Mouse (Mus musculus) forebrain, embryonic 13.5 days (tissue): ENCODE measurements at regions not wholly inside any gene's neighbourhood (a gene's known extent, or its start where the extent isn't known, plus 50 kb on each side); places are given as distances from the start of the nearest gene placed in this dataset.

ENCODE experiments used
- ATAC-seq: fragments of 200-750 bp; cut with Nextera tagmentation; 2 replicates; pipeline ENCODE4 v1.8.0; 2017
- H3K27ac ChIP-seq: fragments of 300-500 bp; sonication (generic); 2 replicates; pipeline ENCODE4 v1.5.1; 2015; ENCODE audit warnings: inconsistent platforms, mild to moderate bottlenecking, moderate library complexity
- H3K27me3 ChIP-seq: fragments of 300-500 bp; sonication (generic); 2 replicates; pipeline ENCODE4 v1.6.1; 2015; ENCODE audit warnings: mild to moderate bottlenecking, inconsistent platforms
- H3K36me3 ChIP-seq: fragments of 300-500 bp; sonication (generic); 2 replicates; pipeline ENCODE4 v1.6.1; 2015; ENCODE audit warnings: mild to moderate bottlenecking, inconsistent platforms; ENCODE audit not compliant: poor library complexity, severe bottlenecking
- H3K4me1 ChIP-seq: fragments of 300-500 bp; sonication (generic); 2 replicates; pipeline ENCODE4 v1.6.1; 2015; ENCODE audit warnings: inconsistent platforms
- H3K4me2 ChIP-seq: fragments of 300-500 bp; sonication (generic); 2 replicates; pipeline ENCODE4 v1.6.1; 2015; ENCODE audit warnings: inconsistent platforms, mild to moderate bottlenecking, moderate library complexity
- H3K4me3 ChIP-seq: fragments of 300-500 bp; sonication (generic); 2 replicates; pipeline ENCODE4 v1.5.1; 2015; ENCODE audit warnings: mild to moderate bottlenecking, inconsistent platforms
- H3K9ac ChIP-seq: fragments of 300-500 bp; sonication (generic); 2 replicates; pipeline ENCODE4 v1.6.1; 2015; ENCODE audit warnings: mild to moderate bottlenecking, inconsistent platforms
- H3K9me3 ChIP-seq: fragments of 300-500 bp; sonication (generic); replicated peaks from 2 replicates; pipeline ENCODE4 v1.6.1; 2016; ENCODE audit warnings: inconsistent platforms
- WGBS: fragments of 180-500 bp; shearing (Covaris S2); methylation state at CpG from one replicate; pipeline ENCODE4 v1.1.7; 2015; 5-methylcytosine and 5-hydroxymethylcytosine counted together

DNA sequence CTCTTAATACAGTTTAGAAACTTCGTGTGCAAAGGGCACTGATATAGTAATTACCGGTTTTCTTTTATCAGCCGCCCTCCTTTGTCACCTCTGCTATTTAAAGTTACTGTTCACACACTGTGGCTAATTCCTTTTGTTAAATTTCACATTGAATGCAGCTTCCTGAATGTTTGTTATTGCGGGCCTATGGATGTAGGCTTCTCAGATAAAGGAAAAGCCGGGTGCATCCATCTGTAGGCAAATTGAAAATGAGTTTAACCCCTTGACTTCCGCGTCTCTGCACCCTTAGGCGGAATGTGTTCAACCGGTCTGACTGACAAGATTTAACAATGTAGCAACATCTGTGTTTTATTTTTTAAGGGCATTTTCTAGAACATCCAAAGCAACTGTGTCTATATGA is 93.6 kb upstream of the Pabpc6 start:
- Histone ChIP-seq H3K27ac (peak overlapping the region; percentile 94), H3K27me3 (no peaks in the 10 kb centered on the region), H3K36me3 (no peaks in the 10 kb centered on the region), H3K4me1 (peaks cover 69% of the 10 kb centered on the region), H3K4me2 (peak overlapping the region; percentile 63), H3K4me3 (no peak overlapping the region), H3K9me3 (no peaks in the 10 kb centered on the region), H3K9ac (no peak overlapping the region)
- WGBS = 2% methylated on average over 9 of the region's 9 CpGs
- no peak for ATAC-seq

DNA sequence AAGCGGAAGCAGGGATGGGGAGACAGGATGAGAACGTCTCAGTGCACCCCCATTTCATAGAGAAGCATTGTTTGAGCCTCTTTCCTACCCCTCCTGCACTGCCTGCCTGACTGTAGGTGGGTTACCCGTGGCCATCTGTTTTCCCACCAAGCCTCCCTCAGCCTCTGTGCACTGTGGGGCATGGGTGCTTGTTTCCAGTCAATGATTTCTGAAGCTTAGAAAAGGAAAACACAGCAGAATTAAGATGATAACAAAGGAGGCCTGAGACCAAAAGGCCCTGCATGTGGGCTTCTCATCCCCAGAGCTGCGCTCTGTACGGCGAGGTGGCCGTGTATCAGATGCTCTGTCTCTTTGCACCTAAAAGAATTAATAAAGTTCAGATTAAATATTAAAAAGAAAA is 92.9 kb upstream of the Pabpc6 start:
- H3K27me3 ChIP-seq = no peaks in the 10 kb centered on the region
- 0 out of 2 replicates have a peak overlapping the region, but pooled peaks have one; percentile 27 for H3K9ac ChIP-seq
- no peaks in the 10 kb centered on the region for H3K9me3 ChIP-seq
- H3K27ac ChIP-seq = peak overlapping the region; percentile 94
- H3K4me2 ChIP-seq = peak overlapping the region; percentile 63
- H3K36me3 ChIP-seq = no peaks in the 10 kb centered on the region
- H3K4me1 ChIP-seq = peaks cover 69% of the 10 kb centered on the region
- no peak for ATAC-seq
- WGBS = 11% methylated on average over 7 of the region's 7 CpGs
- H3K4me3 ChIP-seq = no peak overlapping the region

GRCm38 (mm10) chr17:9760706-9761059 is 91.2 kb upstream of the Pabpc6 start:
- Histone ChIP-seq H3K9ac (no peak overlapping the region), H3K9me3 (no peaks in the 10 kb centered on the region), H3K36me3 (no peaks in the 10 kb centered on the region), H3K4me2 (no peak overlapping the region), H3K27ac (no peak overlapping the region), H3K27me3 (no peaks in the 10 kb centered on the region), H3K4me3 (no peak overlapping the region), H3K4me1 (peaks cover 61% of the 10 kb centered on the region)
- no peak for ATAC-seq
- WGBS = 87% methylated on average over 2 of the region's 2 CpGs

DNA sequence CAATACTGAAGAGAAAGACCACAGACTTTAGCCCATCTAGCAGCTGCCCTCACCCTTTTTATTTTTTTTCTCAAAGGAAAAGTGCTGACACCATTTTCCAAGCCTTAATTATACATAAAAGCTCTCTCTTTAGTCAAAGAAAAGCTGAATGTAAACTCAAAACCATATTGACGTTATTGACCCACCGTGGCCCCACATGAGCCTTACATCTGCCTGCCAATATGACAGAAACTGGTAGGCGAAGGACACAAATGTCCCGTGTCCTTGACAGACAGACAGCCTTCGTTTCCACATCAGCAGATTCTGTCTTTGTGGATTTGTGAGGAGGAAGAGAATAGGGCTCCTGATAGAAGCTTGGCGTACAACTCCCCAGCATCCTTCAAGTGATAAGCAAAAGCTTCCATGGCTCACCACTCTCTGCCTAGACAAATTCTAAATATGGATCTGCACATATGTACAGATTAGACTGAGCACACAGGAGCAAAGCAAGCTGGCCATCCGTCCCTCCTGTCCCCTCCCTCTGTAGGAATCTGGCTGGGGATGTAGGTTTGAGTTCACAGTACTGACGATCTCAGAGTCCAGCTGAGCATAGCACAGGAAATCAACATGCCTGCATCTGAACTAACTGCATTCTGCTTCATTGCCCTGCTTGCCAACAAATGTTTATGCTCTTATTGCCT is 90.6 kb upstream of the Pabpc6 start:
- Histone ChIP-seq H3K4me1 (peaks cover 56% of the 10 kb centered on the region), H3K4me3 (no peak overlapping the region), H3K9ac (no peak overlapping the region), H3K4me2 (peak overlapping the region; percentile 36; the same call in 1 of the 2 replicates), H3K27me3 (no peaks in the 10 kb centered on the region), H3K9me3 (no peaks in the 10 kb centered on the region), H3K36me3 (no peaks in the 10 kb centered on the region), H3K27ac (peak overlapping the region; percentile 70)
- 42% methylated on average over 8 of the region's 8 CpGs for WGBS
- ATAC-seq = no peak

GRCm38 (mm10) chr17:9759421-9759852 is 89.9 kb upstream of the Pabpc6 start:
- Histone ChIP-seq H3K9ac (no peak overlapping the region), H3K36me3 (no peaks in the 10 kb centered on the region), H3K9me3 (no peaks in the 10 kb centered on the region), H3K4me1 (peaks cover 53% of the 10 kb centered on the region), H3K4me2 (peak overlapping the region; percentile 36), H3K27ac (peak overlapping the region; percentile 70), H3K4me3 (no peak overlapping the region), H3K27me3 (no peaks in the 10 kb centered on the region)
- WGBS = 5% methylated on average over 7 of the region's 7 CpGs
- ATAC-seq = peak; percentile 48; the same call in 1 of the 2 replicates

DNA sequence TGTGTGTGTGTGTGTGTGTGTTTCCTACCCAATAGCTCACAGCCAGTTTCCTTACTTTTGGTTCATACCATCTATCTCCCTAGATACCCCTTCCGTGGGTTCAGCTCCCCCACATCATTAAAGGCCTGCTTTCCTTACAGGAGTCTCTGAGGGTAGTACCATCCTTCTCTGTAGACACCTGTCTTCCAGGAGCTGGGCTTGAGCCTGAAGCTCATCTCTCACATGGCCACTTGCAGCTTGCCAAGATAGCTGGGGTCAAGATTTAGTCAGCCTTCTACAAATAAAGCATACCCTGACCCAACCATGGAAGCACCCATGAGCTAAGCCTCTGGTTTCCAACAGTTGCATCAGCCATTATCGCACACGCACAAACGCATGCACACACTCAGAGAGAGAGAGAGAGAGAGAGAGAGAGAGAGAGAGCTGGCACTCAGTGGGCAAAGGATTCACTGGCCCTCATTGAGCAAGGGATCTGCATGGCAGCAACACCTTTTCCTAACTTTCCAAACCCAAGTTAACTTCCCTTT is 88.3 kb upstream of the Pabpc6 start:
- H3K27ac ChIP-seq = no peak overlapping the region
- no peak overlapping the region for H3K4me2 ChIP-seq
- H3K4me3 ChIP-seq = no peak overlapping the region
- no peak for ATAC-seq
- no peaks in the 10 kb centered on the region for H3K27me3 ChIP-seq
- no peaks in the 10 kb centered on the region for H3K36me3 ChIP-seq
- H3K4me1 ChIP-seq = peaks cover 39% of the 10 kb centered on the region
- 91% methylated on average over 4 of the region's 4 CpGs for WGBS
- no peak overlapping the region for H3K9ac ChIP-seq
- H3K9me3 ChIP-seq = no peaks in the 10 kb centered on the region

DNA sequence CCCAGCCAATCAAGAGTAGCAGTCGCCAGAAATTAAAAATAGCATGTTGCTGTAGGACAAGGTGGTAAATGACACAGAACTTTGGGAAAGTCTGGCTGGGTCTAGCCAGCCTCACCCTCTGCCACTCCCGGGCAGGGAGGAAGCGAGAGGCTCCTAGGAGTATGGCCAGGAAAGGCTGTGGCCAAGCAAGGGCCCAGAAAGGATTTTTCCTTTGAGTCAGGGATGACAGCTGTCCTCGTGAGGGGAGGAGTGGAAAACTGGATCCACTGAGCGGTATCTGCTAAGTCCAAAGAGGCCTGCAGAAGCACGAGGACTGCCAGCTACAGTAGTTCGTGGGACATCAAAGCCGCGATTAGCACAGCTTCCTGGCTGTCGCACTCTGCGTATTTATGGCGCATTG is 87.2 kb upstream of the Pabpc6 start:
- no peaks in the 10 kb centered on the region for H3K27me3 ChIP-seq
- peaks cover 29% of the 10 kb centered on the region for H3K4me1 ChIP-seq
- no peaks in the 10 kb centered on the region for H3K36me3 ChIP-seq
- no peak overlapping the region for H3K4me3 ChIP-seq
- H3K9me3 ChIP-seq = no peaks in the 10 kb centered on the region
- H3K4me2 ChIP-seq = no peak overlapping the region
- no peak overlapping the region for H3K27ac ChIP-seq
- no peak for ATAC-seq
- 84% methylated on average over 12 of the region's 12 CpGs for WGBS
- no peak overlapping the region for H3K9ac ChIP-seq

DNA sequence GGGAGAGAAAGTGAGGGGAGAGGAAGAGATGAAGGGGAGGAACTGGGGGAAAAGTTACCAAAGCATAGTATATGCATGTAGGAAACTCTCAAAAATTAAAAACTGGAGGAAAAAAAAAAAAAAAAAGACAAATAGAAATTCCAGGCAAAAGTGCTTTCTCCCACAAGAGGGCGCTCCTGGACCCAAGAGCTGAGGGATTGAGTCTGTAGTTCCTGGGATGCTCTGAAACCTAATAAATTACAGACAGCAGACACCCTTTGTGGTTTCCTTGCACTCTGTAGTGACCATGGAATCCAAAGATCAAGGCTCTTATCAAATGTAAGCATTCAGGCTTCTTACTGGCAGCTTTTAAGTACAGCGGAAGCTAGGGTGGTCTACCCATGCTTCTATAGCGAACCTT is 86.7 kb upstream of the Pabpc6 start:
- Histone ChIP-seq H3K27me3 (no peaks in the 10 kb centered on the region), H3K4me2 (no peak overlapping the region), H3K4me1 (peaks cover 26% of the 10 kb centered on the region), H3K27ac (no peak overlapping the region), H3K9me3 (no peaks in the 10 kb centered on the region), H3K4me3 (no peak overlapping the region), H3K9ac (no peak overlapping the region), H3K36me3 (no peaks in the 10 kb centered on the region)
- WGBS = 63% methylated on average over 3 of the region's 3 CpGs
- no peak for ATAC-seq

- Histone ChIP-seq H3K4me3 (no peak overlapping the region), H3K9ac (no peak overlapping the region), H3K36me3 (no peaks in the 10 kb centered on the region), H3K27ac (no peak overlapping the region), H3K4me2 (no peak overlapping the region), H3K27me3 (no peaks in the 10 kb centered on the region), H3K9me3 (no peaks in the 10 kb centered on the region), H3K4me1 (peaks cover 23% of the 10 kb centered on the region)
- WGBS = 82% methylated on average over 4 of the region's 4 CpGs
- no peak for ATAC-seq
These were observed 86.1 kb upstream of the Pabpc6 start for GRCm38 (mm10) chr17:9755576-9755975.

GRCm38 (mm10) chr17:9754884-9755405 is 85.4 kb upstream of the Pabpc6 start:
- WGBS = 90% methylated on average over 2 of the region's 2 CpGs
- ATAC-seq = no peak

GRCm38 (mm10) chr17:9752848-9753247 is 83.3 kb upstream of the Pabpc6 start:
- Histone ChIP-seq H3K9ac (no peak overlapping the region), H3K9me3 (no peaks in the 10 kb centered on the region), H3K4me3 (no peak overlapping the region), H3K4me1 (peaks cover 5% of the 10 kb centered on the region; the same call in 1 of the 2 replicates), H3K36me3 (no peaks in the 10 kb centered on the region), H3K4me2 (no peak overlapping the region), H3K27me3 (no peaks in the 10 kb centered on the region), H3K27ac (no peak overlapping the region)
- 87% methylated on average over 4 of the region's 4 CpGs for WGBS
- ATAC-seq = no peak

More at GRCm38 (mm10) chr17:9754884-9755405, 85.4 kb upstream of the Pabpc6 start:
- no peaks in the 10 kb centered on the region for H3K9me3 ChIP-seq
- H3K27me3 ChIP-seq = no peaks in the 10 kb centered on the region
- H3K36me3 ChIP-seq = no peaks in the 10 kb centered on the region
- no peak overlapping the region for H3K4me3 ChIP-seq
- H3K27ac ChIP-seq = no peak overlapping the region
- H3K4me1 ChIP-seq = peaks cover 17% of the 10 kb centered on the region
- H3K4me2 ChIP-seq = no peak overlapping the region
- H3K9ac ChIP-seq = no peak overlapping the region

DNA sequence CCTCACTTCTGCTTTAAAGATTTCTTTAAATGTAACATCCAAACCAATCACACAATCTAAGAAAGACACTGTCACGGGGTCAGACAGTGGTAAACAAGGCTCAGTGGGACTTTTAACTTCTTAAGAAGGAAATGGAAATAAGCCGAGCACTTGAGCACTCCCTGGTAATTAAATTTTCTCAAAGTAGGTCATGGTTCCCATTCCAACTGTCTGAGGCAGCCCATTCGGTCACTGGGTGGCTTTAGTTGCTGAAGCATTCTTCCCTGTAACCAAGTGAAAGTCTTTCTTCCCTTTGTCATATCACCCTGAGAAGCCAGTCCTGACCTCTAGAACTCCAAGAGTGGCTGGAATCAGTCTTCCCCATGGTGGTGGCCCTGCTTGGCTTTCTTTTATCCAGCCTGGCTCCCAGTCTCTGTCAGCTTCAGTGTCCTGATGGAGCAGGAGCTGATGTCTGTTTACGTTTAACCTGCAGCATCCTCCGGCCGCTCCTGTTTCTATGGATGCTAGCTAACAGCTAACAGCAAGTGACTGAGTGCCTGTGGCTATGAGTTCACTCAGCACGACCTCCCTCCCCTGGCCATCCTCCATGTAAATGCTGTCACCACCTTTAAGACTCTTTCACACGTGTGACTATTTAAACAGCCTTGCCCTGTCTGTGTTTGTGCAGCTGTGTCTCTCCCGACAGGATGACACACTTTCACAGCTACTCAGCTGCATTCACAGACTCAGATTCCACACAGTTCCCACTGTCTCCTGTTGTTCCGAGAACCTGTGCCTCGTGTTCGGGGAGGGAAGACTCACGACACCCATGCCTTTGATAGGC is 82.0 kb upstream of the Pabpc6 start:
- Histone ChIP-seq H3K27me3 (no peaks in the 10 kb centered on the region), H3K27ac (no peak overlapping the region), H3K4me1 (peaks cover 2% of the 10 kb centered on the region; the same call in 1 of the 2 replicates), H3K9me3 (no peaks in the 10 kb centered on the region), H3K36me3 (no peaks in the 10 kb centered on the region), H3K4me2 (no peak overlapping the region), H3K9ac (no peak overlapping the region), H3K4me3 (no peak overlapping the region)
- ATAC-seq = no peak
- 62% methylated on average over 13 of the region's 13 CpGs for WGBS
